Mouse (Mus musculus): Measurements from ENCODE around the gene Muc4.

GRCm38 (mm10) chr16:32728730-32729129 is 7.0 kb upstream of the Muc4 start:
- no peak for TF ChIP-seq CTCF (IDR thresholded peaks at IDR 0.05; ENCODE audit: borderline replicate concordance, control insufficient read depth, extremely low read depth, insufficient read depth, low read length, poor library complexity)
- TF ChIP-seq POLR2A (IDR thresholded peaks at IDR 0.05; ENCODE audit: control insufficient read depth, extremely low read depth, insufficient read depth, low read length, poor library complexity) = no peak

Data from thymus, adult 2 months (tissue).